Mouse (Mus musculus): ENCODE measurements around the gene Dst. TPM values are rescaled to one million over a fixed set of nuclear protein-coding genes. Genes with fewer than 3 reads are reported as not detected.

Dst gene
- total and polyA plus RNA-seq, 3 experiments: 9.1 to 28.0 (median 20.5) TPM

- Histone ChIP-seq H3K9ac (ENCODE audit: insufficient read depth, low read depth) (no peak overlapping the region), H3K27ac (ENCODE audit: insufficient read depth, low read depth) (no peak overlapping the region), H3K27me3 (replicated peaks) (no peaks in the 10 kb centered on the region), H3K79me2 (replicated peaks; ENCODE audit: control insufficient read depth, extremely low read depth, insufficient read depth, poor library complexity, severe bottlenecking) (no peaks in the 10 kb centered on the region), H3K9me3 (replicated peaks; ENCODE audit: low read length) (no peaks in the 10 kb centered on the region), H3K4me1 (ENCODE audit: control insufficient read depth in 1 of 2, insufficient read depth in 2 of 2) (no peaks in the 10 kb centered on the region; a peak in 1 of 4 replicates), H3K4me2 (ENCODE audit: insufficient read depth, low read depth, poor library complexity, severe bottlenecking) (no peak overlapping the region), H3K4me3 (replicated peaks in 1 of 3; ENCODE audit: low read depth in 2 of 3, low read length in 2 of 3, poor library complexity in 1 of 3) (no peak overlapping the region), H3K36me3 (replicated peaks in 1 of 2; ENCODE audit: control insufficient read depth in 1 of 2, insufficient read depth in 1 of 2, low read length in 1 of 2) (peaks cover 19 to 81% of the 10 kb centered on the region in 2 experiments)
- in situ Hi-C loops (cut with MboI; ENCODE audit: low pct_ligation_motif_present, low pct_unique_long_range_greater_than_20kb, low sequenced_read_pairs): no loop called here
- dilution Hi-C loops (cut with MboI; ENCODE audit: extremely low pct_ligation_motif_present, extremely low pct_unique_long_range_greater_than_20kb, low sequenced_read_pairs): no loop called here
- TF ChIP-seq HCFC1 (IDR thresholded peaks at IDR 0.05; ENCODE audit: low read depth, low read length) (no peak), ETS1 (conservative IDR thresholded peaks at IDR 0.05; ENCODE audit: low read depth, low read length) (no peak), SMC3 (IDR thresholded peaks at IDR 0.05; ENCODE audit: low read depth, low read length) (no peak), JUND (conservative IDR thresholded peaks at IDR 0.05; ENCODE audit: low read depth, low read length) (no peak), IRF4 (IDR thresholded peaks at IDR 0.05; ENCODE audit: low read depth, low read length) (no peak), MAFK (IDR thresholded peaks at IDR 0.05; ENCODE audit: insufficient replicate concordance, low read length) (no peak), GABPA (IDR thresholded peaks at IDR 0.05; ENCODE audit: insufficient replicate concordance, low read depth, low read length) (no peak), NELFE (IDR thresholded peaks at IDR 0.05; ENCODE audit: low read depth, low read length) (no peak), CHD1 (IDR thresholded peaks at IDR 0.05; ENCODE audit: low read depth, low read length) (no peak), MAX (IDR thresholded peaks at IDR 0.05; ENCODE audit: low read length) (no peak), CHD2 (IDR thresholded peaks at IDR 0.05; ENCODE audit: low read length) (no peak), RAD21 (IDR thresholded peaks at IDR 0.05; ENCODE audit: low read depth, low read length) (no peak), NRF1 (IDR thresholded peaks at IDR 0.05; ENCODE audit: low read depth, low read length) (no peak), KAT2A (IDR thresholded peaks at IDR 0.05; ENCODE audit: insufficient replicate concordance, low read length) (no peak)
- no peak for DNase-seq (ENCODE audit: extremely low read depth)
These were observed 270.1 kb downstream of the Dst start for GRCm38 (mm10) chr1:34178022-34178727.

GRCm38 (mm10) chr1:34179756-34180155 lies 271.7 kb downstream of the Dst start:
- no peak for TF ChIP-seq RAD21 (IDR thresholded peaks at IDR 0.05; ENCODE audit: low read depth, low read length)
- no peak for TF ChIP-seq MAFK (IDR thresholded peaks at IDR 0.05; ENCODE audit: insufficient replicate concordance, low read length)
- TF ChIP-seq GABPA (IDR thresholded peaks at IDR 0.05; ENCODE audit: insufficient replicate concordance, low read depth, low read length): no peak
- TF ChIP-seq BHLHE40 (IDR thresholded peaks at IDR 0.05; ENCODE audit: low read depth, low read length): no peak
- no peak for TF ChIP-seq TCF12 (IDR thresholded peaks at IDR 0.05; ENCODE audit: low read depth, low read length)
- TF ChIP-seq ETS1 (conservative IDR thresholded peaks at IDR 0.05; ENCODE audit: low read depth, low read length): no peak
- no peak for TF ChIP-seq CHD1 (IDR thresholded peaks at IDR 0.05; ENCODE audit: low read depth, low read length)
- no peak for TF ChIP-seq ZMIZ1 (IDR thresholded peaks at IDR 0.05; ENCODE audit: low read depth, low read length)
- Histone ChIP-seq H3K4me2 (ENCODE audit: insufficient read depth, low read depth, poor library complexity, severe bottlenecking) (no peak overlapping the region), H3K27ac (ENCODE audit: insufficient read depth, low read depth) (no peak overlapping the region), H3K4me1 (ENCODE audit: control insufficient read depth in 1 of 2, insufficient read depth in 2 of 2) (no peaks in the 10 kb centered on the region), H3K4me3 (replicated peaks in 1 of 3; ENCODE audit: low read depth in 2 of 3, low read length in 2 of 3, poor library complexity in 1 of 3) (no peak overlapping the region), H3K9ac (ENCODE audit: insufficient read depth, low read depth) (no peak overlapping the region), H3K36me3 (replicated peaks in 1 of 2; ENCODE audit: control insufficient read depth in 1 of 2, insufficient read depth in 1 of 2, low read length in 1 of 2) (peaks cover 15 to 75% of the 10 kb centered on the region in 2 experiments), H3K27me3 (replicated peaks) (no peaks in the 10 kb centered on the region), H3K79me2 (replicated peaks; ENCODE audit: control insufficient read depth, extremely low read depth, insufficient read depth, poor library complexity, severe bottlenecking) (no peaks in the 10 kb centered on the region), H3K9me3 (replicated peaks; ENCODE audit: low read length) (no peaks in the 10 kb centered on the region)
- dilution Hi-C loops (cut with MboI; ENCODE audit: extremely low pct_ligation_motif_present, extremely low pct_unique_long_range_greater_than_20kb, low sequenced_read_pairs): no loop called here
- no peak for DNase-seq (ENCODE audit: extremely low read depth)
- in situ Hi-C loops (cut with MboI; ENCODE audit: low pct_ligation_motif_present, low pct_unique_long_range_greater_than_20kb, low sequenced_read_pairs): no loop called here
